Mouse (Mus musculus) mouse trophoblast stem cell (cell line): Measurements from ENCODE around the gene Cnot9.
"Not testable (repeated sequence)": the region's sequence is repeated elsewhere in the genome, so short reads cannot be mapped to it uniquely, and the experiment has no call there.

Source experiments
- in situ Hi-C, 2 experiments: fragments of 300-500 bp; cut with MseI, MboI; formaldehyde crosslinking; loops; 2 replicates in 1 of 2; 3 replicates in 1 of 2; pipeline ENCODE4 v1.15.1; 2025

Cnot9 gene

GRCm38 (mm10) chr1:74505721-74506464 lies at the start of gene Cnot9:
TSS of gene Cnot9 (plus strand) at chr1:74506058.
- in situ Hi-C loops = no loop called here

- in situ Hi-C loops = no loop called here
These were observed 45.6 kb upstream of the Cnot9 start for GRCm38 (mm10) chr1:74460273-74460672.

GRCm38 (mm10) chr1:74485792-74486191 lies 20.1 kb upstream of the Cnot9 start:
- in situ Hi-C loops = no loop called here

GRCm38 (mm10) chr1:74501106-74501505 lies 4.8 kb upstream of the Cnot9 start:
- in situ Hi-C loops = no loop called here

- in situ Hi-C loops = no loop called here
These were observed 501 bp upstream of the Cnot9 start for GRCm38 (mm10) chr1:74505393-74505720.

GRCm38 (mm10) chr1:74506471-74506881 lies 618 bp downstream of the Cnot9 start:
- in situ Hi-C loops = no loop called here

GRCm38 (mm10) chr1:74507780-74508179 lies 1.9 kb downstream of the Cnot9 start:
- in situ Hi-C loops = no loop called here

GRCm38 (mm10) chr1:74511306-74511705 lies 5.4 kb downstream of the Cnot9 start:
- in situ Hi-C loops = no loop called here

GRCm38 (mm10) chr1:74512999-74513398 lies 7.1 kb downstream of the Cnot9 start:
- in situ Hi-C loops = not testable (repeated sequence)

GRCm38 (mm10) chr1:74519875-74520274 lies 14.0 kb downstream of the Cnot9 start:
- in situ Hi-C loops = no loop called here

- in situ Hi-C loops = no loop called here
These were observed 18.9 kb downstream of the Cnot9 start for GRCm38 (mm10) chr1:74524746-74525145.

GRCm38 (mm10) chr1:74528589-74528988 lies 22.7 kb downstream of the Cnot9 start:
- in situ Hi-C loops = no loop called here

- in situ Hi-C loops = no loop called here
These were observed 32.8 kb downstream of the Cnot9 start for GRCm38 (mm10) chr1:74538650-74539049.

- in situ Hi-C loops = no loop called here
These were observed 36.6 kb downstream of the Cnot9 start, which contains the start of gene Plcd4 for GRCm38 (mm10) chr1:74542451-74542961. TSS of gene Plcd4 (plus strand) at chr1:74542888.

- in situ Hi-C loops = no loop called here
These were observed 38.3 kb downstream of the Cnot9 start, which contains the start of gene Usp37 for GRCm38 (mm10) chr1:74544184-74544583. TSS of gene Usp37 (minus strand) at chr1:74544284.

- in situ Hi-C loops = no loop called here
These were observed 53.2 kb downstream of the Cnot9 start for GRCm38 (mm10) chr1:74559061-74559460.

GRCm38 (mm10) chr1:74565834-74566233 lies 60.0 kb downstream of the Cnot9 start:
- in situ Hi-C loops = no loop called here

- in situ Hi-C loops = no loop called here
These were observed 64.2 kb downstream of the Cnot9 start for GRCm38 (mm10) chr1:74569739-74570719.
